Mouse (Mus musculus): ENCODE data around the gene Noxa1. TPM values are rescaled to one million over a fixed set of nuclear protein-coding genes. Genes with fewer than 3 reads are reported as not detected.
A peak's percentile ranks its signal among the peaks of the same experiment; 100 is the strongest.

The Noxa1 gene
- total and polyA plus RNA-seq, 3 experiments: 5.0 to 6.4 (median 6.3) TPM

DNA sequence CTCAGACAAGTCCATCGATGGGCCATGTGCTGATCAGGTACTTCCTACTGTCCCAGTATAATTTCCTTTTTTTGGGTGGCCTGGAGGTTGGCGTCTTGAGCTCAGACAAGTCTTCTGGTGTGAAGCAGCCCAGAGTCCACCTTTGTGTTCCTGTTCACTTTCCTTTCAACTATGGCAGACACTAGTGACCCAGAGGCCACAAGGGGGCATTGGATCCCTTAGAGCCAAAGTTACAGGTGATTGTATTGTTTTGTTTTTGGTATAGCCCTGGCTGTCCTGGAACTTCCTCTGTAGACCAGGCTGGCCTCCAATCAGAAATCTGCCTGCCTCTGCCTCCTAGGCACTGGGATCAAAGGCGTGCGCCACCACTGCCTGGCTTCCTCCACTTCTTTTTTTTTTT is 22.6 kb downstream of the Noxa1 start:
- Histone ChIP-seq H3K79me2 (replicated peaks; ENCODE audit: control insufficient read depth, extremely low read depth, insufficient read depth, poor library complexity, severe bottlenecking) (no peaks in the 10 kb centered on the region), H3K27me3 (replicated peaks) (no peaks in the 10 kb centered on the region), H3K4me3 (replicated peaks in 1 of 3; ENCODE audit: low read depth in 2 of 3, low read length in 2 of 3, poor library complexity in 1 of 3) (no peak overlapping the region), H3K9me3 (replicated peaks; ENCODE audit: low read length) (no peaks in the 10 kb centered on the region), H3K36me3 (replicated peaks in 1 of 2; ENCODE audit: control insufficient read depth in 1 of 2, insufficient read depth in 1 of 2, low read length in 1 of 2) (no peaks in the 10 kb centered on the region), H3K4me1 (ENCODE audit: control insufficient read depth in 1 of 2, insufficient read depth in 2 of 2) (peaks cover 0 to 12% of the 10 kb centered on the region in 2 experiments; a peak in 2 of 4 replicates), H3K4me2 (ENCODE audit: insufficient read depth, low read depth, poor library complexity, severe bottlenecking) (no peak overlapping the region), H3K9ac (ENCODE audit: insufficient read depth, low read depth) (no peak overlapping the region), H3K27ac (ENCODE audit: insufficient read depth, low read depth) (no peak overlapping the region)
- DNase-seq (ENCODE audit: extremely low read depth): peak; percentile 30
- dilution Hi-C loops (cut with MboI; ENCODE audit: extremely low pct_ligation_motif_present, extremely low pct_unique_long_range_greater_than_20kb, low sequenced_read_pairs) (no loop called here), in situ Hi-C loops (cut with MboI; ENCODE audit: low pct_ligation_motif_present, low pct_unique_long_range_greater_than_20kb, low sequenced_read_pairs) (no loop called here)
- TF ChIP-seq MEF2A (IDR thresholded peaks at IDR 0.05; ENCODE audit: borderline replicate concordance, low read depth, low read length): no peak
- TF ChIP-seq USF1 (IDR thresholded peaks at IDR 0.05; ENCODE audit: low read depth, low read length): no peak
- TF ChIP-seq POLR2A (IDR thresholded peaks at IDR 0.05; ENCODE audit: low read depth, low read length): no peak
- TF ChIP-seq ETS1 (conservative IDR thresholded peaks at IDR 0.05; ENCODE audit: low read depth, low read length): no peak
- TF ChIP-seq CHD2 (IDR thresholded peaks at IDR 0.05; ENCODE audit: low read length): no peak
- no peak for TF ChIP-seq NRF1 (IDR thresholded peaks at IDR 0.05; ENCODE audit: low read depth, low read length)
- TF ChIP-seq SMC3 (IDR thresholded peaks at IDR 0.05; ENCODE audit: low read depth, low read length): peak; percentile 68
- no peak for TF ChIP-seq ELF1 (IDR thresholded peaks at IDR 0.05; ENCODE audit: low read depth, low read length)
- TF ChIP-seq RCOR1 (conservative IDR thresholded peaks at IDR 0.05; ENCODE audit: low read depth, low read length): no peak
- TF ChIP-seq PAX5 (IDR thresholded peaks at IDR 0.05; ENCODE audit: low read length): no peak
- no peak for TF ChIP-seq MXI1 (IDR thresholded peaks at IDR 0.05; ENCODE audit: low read depth, low read length)
- no peak for TF ChIP-seq IRF4 (IDR thresholded peaks at IDR 0.05; ENCODE audit: low read depth, low read length)
- TF ChIP-seq RAD21 (IDR thresholded peaks at IDR 0.05; ENCODE audit: low read depth, low read length): peak; percentile 58
- no peak for TF ChIP-seq GABPA (IDR thresholded peaks at IDR 0.05; ENCODE audit: insufficient replicate concordance, low read depth, low read length)
- TF ChIP-seq KAT2A (IDR thresholded peaks at IDR 0.05; ENCODE audit: insufficient replicate concordance, low read length): no peak
- no peak for TF ChIP-seq TBP (conservative IDR thresholded peaks at IDR 0.05; ENCODE audit: low read depth, low read length)
- TF ChIP-seq JUND (conservative IDR thresholded peaks at IDR 0.05; ENCODE audit: low read depth, low read length): no peak
- TF ChIP-seq CTCF (conservative IDR thresholded peaks at IDR 0.05 in 1 of 2, IDR thresholded peaks at IDR 0.05 in 1 of 2; ENCODE audit: low read depth in 2 of 2, low read length in 2 of 2): peak in 1 of 2 experiments; percentile 70; a peak in 2 of 4 replicates
- no peak for TF ChIP-seq EP300 (IDR thresholded peaks at IDR 0.05; ENCODE audit: low read length)
- TF ChIP-seq SIN3A (IDR thresholded peaks at IDR 0.05; ENCODE audit: low read length): no peak
- TF ChIP-seq BHLHE40 (IDR thresholded peaks at IDR 0.05; ENCODE audit: low read depth, low read length): no peak
- TF ChIP-seq POLR2AphosphoS2 (IDR thresholded peaks at IDR 0.05; ENCODE audit: low read depth, low read length): no peak
- TF ChIP-seq HCFC1 (IDR thresholded peaks at IDR 0.05; ENCODE audit: low read depth, low read length): no peak

DNA sequence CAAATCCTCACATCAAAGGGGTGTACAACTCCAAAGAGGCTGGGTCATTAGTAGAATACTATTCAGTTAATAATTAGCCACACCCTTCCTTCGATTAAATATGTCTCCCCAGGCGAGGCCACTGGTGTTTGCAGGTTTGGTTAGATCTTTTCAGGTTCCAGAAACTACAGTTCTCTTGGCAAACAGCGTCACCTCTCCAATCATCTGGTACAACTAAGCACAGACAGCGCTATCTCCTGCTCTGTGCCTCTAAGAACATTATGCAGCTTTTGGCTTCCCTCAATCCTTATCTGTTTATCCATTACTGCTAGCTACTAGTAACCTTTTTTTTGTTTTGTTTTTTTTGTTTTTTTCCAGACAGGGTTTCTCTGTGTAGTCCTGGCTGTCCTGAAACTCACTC is 25.4 kb downstream of the Noxa1 start:
- no peaks in the 10 kb centered on the region for H3K9me3 ChIP-seq (replicated peaks; ENCODE audit: low read length)
- no peak for DNase-seq (ENCODE audit: extremely low read depth)
- dilution Hi-C loops (cut with MboI; ENCODE audit: extremely low pct_ligation_motif_present, extremely low pct_unique_long_range_greater_than_20kb, low sequenced_read_pairs): no loop called here

More for the DNA sequence above, 25.4 kb downstream of the Noxa1 start:
- TF ChIP-seq E2F4 (IDR thresholded peaks at IDR 0.05; ENCODE audit: insufficient replicate concordance, low read depth, low read length) (no peak), USF2 (conservative IDR thresholded peaks at IDR 0.05; ENCODE audit: low read depth, low read length) (no peak), MYC (IDR thresholded peaks at IDR 0.05; ENCODE audit: low read depth, low read length) (no peak), KAT2A (IDR thresholded peaks at IDR 0.05; ENCODE audit: insufficient replicate concordance, low read length) (no peak), NRF1 (IDR thresholded peaks at IDR 0.05; ENCODE audit: low read depth, low read length) (no peak), POLR2AphosphoS2 (IDR thresholded peaks at IDR 0.05; ENCODE audit: low read depth, low read length) (no peak)
- H3K27ac ChIP-seq (ENCODE audit: insufficient read depth, low read depth): no peak overlapping the region
- peaks cover 2 to 16% of the 10 kb centered on the region in 2 experiments; a peak in 2 of 4 replicates for H3K4me1 ChIP-seq (ENCODE audit: control insufficient read depth in 1 of 2, insufficient read depth in 2 of 2)
- no peak overlapping the region for H3K4me3 ChIP-seq (replicated peaks in 1 of 3; ENCODE audit: low read depth in 2 of 3, low read length in 2 of 3, poor library complexity in 1 of 3)
- H3K36me3 ChIP-seq (replicated peaks in 1 of 2; ENCODE audit: control insufficient read depth in 1 of 2, insufficient read depth in 1 of 2, low read length in 1 of 2): no peaks in the 10 kb centered on the region
- in situ Hi-C loops (cut with MboI; ENCODE audit: low pct_ligation_motif_present, low pct_unique_long_range_greater_than_20kb, low sequenced_read_pairs): no loop called here
- H3K27me3 ChIP-seq (replicated peaks): no peaks in the 10 kb centered on the region
- H3K9ac ChIP-seq (ENCODE audit: insufficient read depth, low read depth): no peak overlapping the region
- no peak overlapping the region for H3K4me2 ChIP-seq (ENCODE audit: insufficient read depth, low read depth, poor library complexity, severe bottlenecking)
- no peaks in the 10 kb centered on the region for H3K79me2 ChIP-seq (replicated peaks; ENCODE audit: control insufficient read depth, extremely low read depth, insufficient read depth, poor library complexity, severe bottlenecking)

Data from CH12.LX (cell line).